Mouse (Mus musculus) limb, embryonic 11.5 days (tissue): ENCODE results near the gene Nav1. TPM values are rescaled to one million over a fixed set of nuclear protein-coding genes. Genes with fewer than 3 reads are reported as not detected.

Experiments
- ATAC-seq: fragments of 200-750 bp; cut with Nextera tagmentation; 2 replicates; pipeline ENCODE4 v1.8.0; 2017; ENCODE audit warnings: low read depth; ENCODE audit not compliant: insufficient number of reproducible peaks, low FRiP score, low TSS enrichment
- DNase-seq: peaks from one replicate; pipeline ENCODE4 v3.0.0-alpha.2; 2015; ENCODE audit warnings: low spot score
- H3K27ac ChIP-seq: fragments of 300-500 bp; sonication (generic); replicated peaks from 2 replicates; pipeline ENCODE4 v1.5.1; 2014; ENCODE audit warnings: low read depth, mild to moderate bottlenecking, low read length
- H3K27me3 ChIP-seq: fragments of 300-500 bp; sonication (generic); 2 replicates; pipeline ENCODE4 v1.6.1; 2014; ENCODE audit warnings: mild to moderate bottlenecking, low read length, mixed read lengths; ENCODE audit not compliant: control insufficient read depth, insufficient read depth
- H3K36me3 ChIP-seq: fragments of 300-500 bp; sonication (generic); 2 replicates; pipeline ENCODE4 v1.6.1; 2014; ENCODE audit warnings: mild to moderate bottlenecking, low read length, moderate library complexity, mixed read lengths; ENCODE audit not compliant: control insufficient read depth, insufficient read depth
- H3K4me1 ChIP-seq: fragments of 300-500 bp; sonication (generic); 2 replicates; pipeline ENCODE4 v1.6.1; 2014; ENCODE audit warnings: low read length, mixed read lengths; ENCODE audit not compliant: control insufficient read depth, insufficient read depth
- H3K4me2 ChIP-seq: fragments of 300-500 bp; sonication (generic); 2 replicates; pipeline ENCODE4 v1.6.1; 2014; ENCODE audit warnings: low read depth, mild to moderate bottlenecking, moderate library complexity; ENCODE audit not compliant: severe bottlenecking
- H3K4me3 ChIP-seq: fragments of 300-500 bp; sonication (generic); 2 replicates; pipeline ENCODE4 v1.5.1; 2014; ENCODE audit warnings: low read depth, low read length
- H3K9ac ChIP-seq: fragments of 300-500 bp; sonication (generic); 2 replicates; pipeline ENCODE4 v1.6.1; 2014; ENCODE audit warnings: mild to moderate bottlenecking, low read length
- H3K9me3 ChIP-seq: fragments of 300-500 bp; sonication (generic); 2 replicates; pipeline ENCODE4 v1.6.1; 2016; ENCODE audit warnings: low read length; ENCODE audit not compliant: control insufficient read depth
- WGBS: fragments of 180-500 bp; shearing (Covaris S2); extraction: QIAGEN DNeasy Blood & Tissue Kit; methylation state at CpG from one replicate; pipeline ENCODE4 v1.1.7; 2014; 5-methylcytosine and 5-hydroxymethylcytosine counted together
- polyA plus RNA-seq: library from polyadenylated mRNA; unstranded; fragments of >200 nt; fragmentation: Nextera tagmentation; extraction: Ambion mirVana; gene quantifications from 2 replicates; pipeline ENCODE4 v1.2.1, GENCODE M21; 2014

The Nav1 gene
- polyA plus RNA-seq, 1 experiment from 2014 or later: 16.4 TPM

DNA sequence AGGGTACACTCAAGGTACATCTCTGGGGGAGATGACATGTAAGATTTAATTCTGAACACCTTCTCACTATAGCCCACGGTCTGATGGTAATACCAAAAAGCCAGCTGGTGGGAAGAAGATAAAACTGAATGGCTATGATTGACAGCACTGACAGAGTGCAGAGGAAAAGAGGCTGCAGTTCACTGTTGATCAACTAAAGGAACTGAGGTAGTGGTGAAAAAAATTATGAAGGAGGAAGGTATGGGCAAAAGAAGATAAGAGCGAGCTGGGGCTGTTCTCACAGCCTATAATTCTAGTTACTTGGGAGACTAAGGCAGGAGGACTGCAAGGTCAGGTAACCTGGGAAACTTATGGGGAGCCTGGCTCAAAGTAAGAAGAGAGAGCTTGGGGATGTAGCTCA is 155.7 kb downstream of the Nav1 start:
- Histone ChIP-seq H3K27me3 (no peaks in the 10 kb centered on the region), H3K9ac (no peak overlapping the region), H3K36me3 (peaks cover 7% of the 10 kb centered on the region), H3K4me2 (no peak overlapping the region), H3K27ac (no peak overlapping the region), H3K4me1 (no peaks in the 10 kb centered on the region), H3K9me3 (no peaks in the 10 kb centered on the region), H3K4me3 (no peak overlapping the region)
- DNase-seq (no peak), ATAC-seq (no peak)
- WGBS: 93% methylated on average over 2 of the region's 2 CpGs

DNA sequence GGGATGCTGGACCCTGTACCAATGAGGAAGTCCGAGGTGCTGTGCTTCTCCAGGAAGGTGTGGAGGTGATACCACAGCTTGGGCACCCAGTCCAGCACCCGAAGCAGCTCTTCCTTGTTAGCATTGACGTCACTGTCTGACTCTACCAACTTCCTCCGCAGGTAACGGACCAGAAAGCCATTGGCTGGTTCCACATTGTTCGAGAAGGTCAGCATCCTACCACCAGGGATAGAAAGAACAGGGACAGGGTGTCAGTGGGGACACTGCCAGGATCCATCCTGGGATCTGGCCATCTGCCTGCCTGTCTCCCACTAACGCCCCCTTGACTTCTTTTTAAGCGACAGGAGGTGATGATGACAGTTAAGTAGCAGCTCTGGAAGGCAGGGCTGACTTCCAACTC is 157.2 kb downstream of the Nav1 start:
- ATAC-seq: no peak
- H3K9ac ChIP-seq: no peak overlapping the region
- H3K27ac ChIP-seq: no peak overlapping the region
- no peaks in the 10 kb centered on the region for H3K4me1 ChIP-seq
- H3K27me3 ChIP-seq: no peaks in the 10 kb centered on the region
- 87% methylated on average over 8 of the region's 8 CpGs for WGBS
- no peak overlapping the region for H3K4me2 ChIP-seq
- DNase-seq: no peak
- H3K36me3 ChIP-seq: peaks cover 6% of the 10 kb centered on the region
- no peaks in the 10 kb centered on the region for H3K9me3 ChIP-seq
- H3K4me3 ChIP-seq: no peak overlapping the region

DNA sequence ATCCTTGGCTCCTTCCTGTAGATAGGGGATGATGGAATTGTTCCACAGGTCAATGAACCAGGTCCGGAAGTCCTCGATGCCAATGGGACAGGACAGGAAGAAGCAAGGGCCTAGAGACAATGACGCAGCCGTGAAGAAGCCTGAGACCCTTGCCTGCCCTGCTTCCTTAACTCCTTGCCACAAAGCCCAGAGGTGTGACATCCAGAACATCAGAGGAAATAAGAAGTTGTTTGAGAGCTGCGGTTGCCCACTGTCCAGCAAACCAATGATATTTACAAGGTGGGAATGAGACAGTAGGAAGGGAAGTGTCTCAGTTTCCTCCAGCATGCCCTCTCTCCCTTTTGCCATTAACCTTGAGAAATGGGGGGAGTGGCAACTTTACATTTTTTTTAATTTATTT is 158.2 kb downstream of the Nav1 start:
- no peak overlapping the region for H3K27ac ChIP-seq
- H3K4me3 ChIP-seq: no peak overlapping the region
- H3K9ac ChIP-seq: no peak overlapping the region
- H3K27me3 ChIP-seq: no peaks in the 10 kb centered on the region
- H3K4me2 ChIP-seq: no peak overlapping the region
- DNase-seq (no peak), ATAC-seq (no peak)
- WGBS: 95% methylated on average over 5 of the region's 5 CpGs
- no peaks in the 10 kb centered on the region; the same call in 1 of the 2 replicates for H3K36me3 ChIP-seq
- no peaks in the 10 kb centered on the region for H3K9me3 ChIP-seq
- H3K4me1 ChIP-seq: no peaks in the 10 kb centered on the region

DNA sequence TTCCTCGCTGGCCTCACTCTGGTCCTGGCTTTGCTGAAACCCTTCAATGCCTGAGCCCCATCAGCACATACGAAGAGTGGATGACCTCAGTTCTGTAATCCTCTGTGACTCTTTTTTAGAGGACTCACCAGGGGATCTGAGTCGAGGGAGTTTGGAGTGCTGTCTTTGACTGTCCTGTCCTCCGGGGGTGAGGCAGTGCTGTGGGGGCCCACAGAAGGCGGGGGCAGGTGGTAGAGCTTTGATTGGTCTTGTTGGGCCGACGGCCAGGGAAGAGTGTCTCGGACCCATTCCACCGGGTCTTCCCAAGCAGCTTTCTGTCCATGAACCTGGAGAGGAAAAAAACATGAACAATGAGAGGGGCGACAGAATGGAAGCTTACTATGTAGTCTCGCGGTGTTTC is 163.6 kb downstream of the Nav1 start:
- DNase-seq: no peak
- no peak overlapping the region for H3K4me2 ChIP-seq
- ATAC-seq: no peak
- no peaks in the 10 kb centered on the region for H3K9me3 ChIP-seq
- WGBS: 86% methylated on average over 12 of the region's 12 CpGs
- no peak overlapping the region for H3K4me3 ChIP-seq
- H3K9ac ChIP-seq: no peak overlapping the region
- peaks cover 5% of the 10 kb centered on the region for H3K36me3 ChIP-seq
- no peak overlapping the region for H3K27ac ChIP-seq
- no peaks in the 10 kb centered on the region for H3K27me3 ChIP-seq
- H3K4me1 ChIP-seq: no peaks in the 10 kb centered on the region

DNA sequence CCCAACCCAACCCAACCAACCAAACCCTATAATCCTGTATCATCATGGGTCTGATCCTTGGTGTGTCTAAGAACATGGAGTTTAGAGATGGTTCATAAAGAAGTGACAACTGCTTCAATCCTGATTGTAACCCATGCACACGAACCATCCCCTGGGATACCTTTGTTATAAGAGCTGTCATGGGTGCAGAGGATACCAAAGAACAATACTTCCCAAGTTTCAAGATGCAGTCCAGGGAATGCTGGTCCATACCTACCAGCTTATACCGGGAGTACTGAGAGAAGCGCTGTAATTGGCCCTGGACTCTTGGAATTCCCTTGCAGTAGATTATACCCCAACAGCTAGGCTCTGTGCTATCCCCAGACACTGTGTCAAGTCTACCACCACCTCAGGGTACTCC is 165.2 kb downstream of the Nav1 start:
- Histone ChIP-seq H3K9ac (no peak overlapping the region), H3K4me2 (no peak overlapping the region), H3K9me3 (no peaks in the 10 kb centered on the region), H3K4me1 (no peaks in the 10 kb centered on the region), H3K27ac (no peak overlapping the region), H3K27me3 (no peaks in the 10 kb centered on the region), H3K36me3 (peaks cover 5% of the 10 kb centered on the region), H3K4me3 (no peak overlapping the region)
- 92% methylated on average over 3 of the region's 3 CpGs for WGBS
- ATAC-seq: no peak
- DNase-seq: no peak

DNA sequence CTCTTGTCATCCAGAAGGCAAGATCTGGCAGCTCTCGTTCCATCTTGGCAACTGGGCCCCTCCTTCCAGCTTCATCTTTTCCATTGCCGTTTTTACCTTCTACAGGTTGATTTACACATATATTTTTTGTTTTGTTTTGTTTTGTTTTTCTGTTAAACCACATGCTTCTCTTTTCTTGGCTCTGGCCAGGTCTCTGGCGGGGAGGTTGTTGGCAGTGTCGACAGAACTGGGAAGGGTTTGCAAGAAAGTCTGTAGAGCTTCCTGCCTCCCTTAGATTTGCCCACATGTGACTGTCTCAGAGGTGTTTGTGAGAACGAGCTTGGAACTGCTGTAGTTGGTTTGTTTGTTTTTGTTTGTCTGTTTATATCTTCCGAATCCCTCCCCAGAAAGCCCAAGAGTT is 166.1 kb downstream of the Nav1 start:
- no peak for DNase-seq
- 89% methylated on average over 6 of the region's 6 CpGs for WGBS
- H3K36me3 ChIP-seq: peaks cover 5% of the 10 kb centered on the region

DNA sequence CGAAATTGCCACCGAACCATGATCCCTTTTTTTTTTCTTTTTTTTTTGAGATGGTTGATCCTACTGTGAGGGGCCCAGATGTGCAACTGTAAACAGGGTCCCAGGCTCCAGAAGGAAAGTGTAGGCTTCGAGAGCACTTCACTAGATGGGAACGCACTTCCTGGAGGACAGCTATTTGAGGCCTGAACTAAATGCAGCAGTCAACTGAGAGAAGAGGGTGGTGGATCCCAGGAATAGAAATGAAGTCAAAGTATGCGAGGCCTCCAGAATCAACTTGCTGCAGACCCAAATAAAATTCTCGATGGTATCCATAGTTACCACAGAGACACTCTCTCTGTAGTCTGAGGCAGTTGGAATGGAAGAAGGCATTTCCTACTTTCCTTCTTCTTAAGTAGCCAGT is 168.3 kb downstream of the Nav1 start:
- no peak for ATAC-seq

More for the DNA sequence above, 166.1 kb downstream of the Nav1 start:
- Histone ChIP-seq H3K27ac (no peak overlapping the region), H3K27me3 (no peaks in the 10 kb centered on the region), H3K4me1 (no peaks in the 10 kb centered on the region), H3K9me3 (no peaks in the 10 kb centered on the region), H3K4me2 (no peak overlapping the region), H3K9ac (no peak overlapping the region), H3K4me3 (no peak overlapping the region)
- ATAC-seq: no peak

DNA sequence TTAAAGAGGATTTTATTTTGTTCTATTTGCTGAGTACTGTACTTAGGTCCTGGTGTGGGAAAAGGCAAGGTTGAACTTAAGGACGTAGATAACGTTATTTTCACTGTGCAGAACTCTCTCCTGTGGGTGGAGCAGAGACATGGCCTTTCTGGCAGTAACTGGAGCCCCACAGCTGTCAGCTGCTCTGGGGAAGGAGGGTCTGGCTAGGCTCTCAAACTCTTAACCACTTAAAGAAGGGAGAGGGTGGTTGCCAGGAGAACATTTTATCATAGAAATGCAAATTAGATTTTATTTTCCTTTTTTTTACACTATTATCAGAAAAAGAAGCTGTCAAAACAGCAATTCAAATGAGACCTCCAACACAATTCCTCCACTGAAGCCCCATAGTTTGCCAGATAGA is 171.3 kb downstream of the Nav1 start:
- WGBS: 33% methylated on average over 2 of the region's 2 CpGs
- no peak overlapping the region for H3K4me2 ChIP-seq
- H3K27me3 ChIP-seq: no peaks in the 10 kb centered on the region
- no peaks in the 10 kb centered on the region for H3K9me3 ChIP-seq
- H3K27ac ChIP-seq: no peak overlapping the region
- DNase-seq (no peak), ATAC-seq (no peak)
- H3K36me3 ChIP-seq: no peaks in the 10 kb centered on the region; the same call in 1 of the 2 replicates
- no peak overlapping the region for H3K9ac ChIP-seq
- peaks cover 7% of the 10 kb centered on the region; the same call in 1 of the 2 replicates for H3K4me1 ChIP-seq
- H3K4me3 ChIP-seq: no peak overlapping the region

More for the DNA sequence above, 168.3 kb downstream of the Nav1 start:
- no peaks in the 10 kb centered on the region for H3K9me3 ChIP-seq
- WGBS: 88% methylated on average over 6 of the region's 6 CpGs
- H3K36me3 ChIP-seq: peaks cover 5% of the 10 kb centered on the region
- DNase-seq: no peak
- no peak overlapping the region for H3K4me2 ChIP-seq
- no peaks in the 10 kb centered on the region for H3K27me3 ChIP-seq
- H3K4me3 ChIP-seq: no peak overlapping the region
- H3K9ac ChIP-seq: no peak overlapping the region
- no peak overlapping the region for H3K27ac ChIP-seq
- H3K4me1 ChIP-seq: peaks cover 4% of the 10 kb centered on the region; the same call in 1 of the 2 replicates

DNA sequence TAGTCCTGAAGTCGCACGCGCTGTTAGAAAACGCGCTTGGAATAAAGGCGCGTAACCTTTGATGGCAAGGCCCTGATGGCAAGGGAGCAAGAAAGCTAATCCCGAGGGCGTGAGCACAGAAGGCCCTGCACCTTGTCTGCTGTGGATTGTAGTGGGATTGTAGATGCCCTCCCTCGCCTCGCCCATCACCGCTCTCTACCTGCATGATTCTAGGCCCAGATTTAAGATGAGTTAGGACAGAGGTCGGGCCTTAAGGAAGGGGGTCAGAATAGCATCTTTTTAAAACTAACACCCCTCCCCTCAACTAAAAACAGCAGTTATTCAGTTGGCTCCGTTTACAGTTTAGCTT is 176.5 kb downstream of the Nav1 start:
- H3K27ac ChIP-seq: no peak overlapping the region
- WGBS: 2% methylated on average over 14 of the region's 14 CpGs
- H3K36me3 ChIP-seq: peaks cover 3% of the 10 kb centered on the region; the same call in 1 of the 2 replicates
- DNase-seq (no peak), ATAC-seq (peak; percentile 41)
- H3K27me3 ChIP-seq: no peaks in the 10 kb centered on the region
- no peaks in the 10 kb centered on the region for H3K9me3 ChIP-seq
- H3K4me2 ChIP-seq: peak overlapping the region; percentile 39
- H3K4me1 ChIP-seq: peaks cover 13% of the 10 kb centered on the region
- peak overlapping the region; percentile 96 for H3K9ac ChIP-seq
- peak overlapping the region; percentile 95 for H3K4me3 ChIP-seq
